Mouse (Mus musculus) layer of hippocampus, adult 8-10 months (tissue): ENCODE results near the gene Wdr73. TPM values are rescaled to one million over a fixed set of nuclear protein-coding genes. Genes with fewer than 3 reads are reported as not detected.

Experiments used
- DNase-seq, 2 experiments: peaks; one replicate each; pipeline ENCODE4 v3.0.0; 2022; ENCODE audit warnings: low spot score in 2 of 2
- total RNA-seq, 4 experiments: library from RNA; stranded (reverse); gene quantifications; 2 replicates each; pipeline ENCODE4 v1.2.4; 2022

Gene Wdr73
- total RNA-seq, 4 experiments from 2014 or later: 26.9 to 36.3 (median 30.5) TPM

DNA sequence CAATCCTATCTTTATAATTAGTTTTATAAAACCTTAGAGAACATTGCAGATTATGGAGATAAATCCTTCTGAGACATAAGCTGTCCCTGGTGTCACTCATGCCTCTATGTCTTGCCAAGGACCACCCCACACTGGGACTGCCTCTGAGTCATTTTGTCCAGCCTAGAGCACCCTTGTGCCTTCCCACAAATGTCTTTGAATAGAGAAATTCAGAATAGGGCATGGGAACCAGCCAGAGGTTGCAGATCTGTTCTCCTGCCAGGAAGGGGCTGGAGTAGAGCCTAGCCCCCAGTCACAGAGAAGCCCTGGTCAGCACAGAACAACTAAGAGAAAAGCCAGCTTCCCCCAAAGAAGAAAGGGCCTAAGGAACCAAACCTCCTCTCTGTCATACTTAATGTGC, 45.8 kb downstream of the Wdr73 start:
- peak in 1 of 2 experiments; percentile 47 for DNase-seq

DNA sequence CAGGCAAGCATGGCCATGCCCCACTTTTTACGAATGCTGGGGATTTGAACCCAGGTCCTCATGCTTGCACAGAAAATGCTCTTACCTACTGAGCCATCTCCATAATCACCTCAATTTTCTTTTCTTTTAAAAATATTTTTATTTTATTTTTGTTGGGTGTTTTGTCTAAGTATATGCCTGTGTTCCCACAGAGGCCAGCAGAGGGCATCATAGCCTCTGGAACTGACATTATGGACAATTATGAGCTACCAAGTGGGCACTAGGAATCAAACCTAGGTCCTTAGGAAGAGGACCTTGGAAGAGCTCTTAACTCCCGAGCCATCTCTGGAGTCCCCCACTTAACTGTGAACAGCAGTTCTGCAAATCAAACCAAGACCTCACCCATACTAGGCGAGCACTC, 47.9 kb downstream of the Wdr73 start:
- no peak for DNase-seq

DNA sequence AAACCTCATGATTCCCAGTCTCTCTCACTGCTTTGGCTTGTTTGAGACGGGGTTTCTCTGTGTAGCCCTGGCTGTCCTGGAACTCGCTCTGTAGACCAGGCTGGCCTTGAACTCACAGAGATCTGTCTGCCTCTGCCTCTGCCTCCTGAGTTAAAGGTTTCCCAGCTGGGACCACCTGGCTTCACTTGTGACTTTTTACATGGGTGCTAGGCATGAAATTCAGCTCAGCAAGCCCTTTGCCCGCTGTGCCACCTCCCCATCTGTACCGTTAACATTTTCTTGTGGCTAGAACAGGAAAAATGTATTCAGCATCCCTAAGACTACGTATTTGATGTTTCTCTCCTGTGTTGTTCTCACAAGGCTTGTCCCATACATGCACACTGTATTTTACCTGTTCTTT, 50.5 kb downstream of the Wdr73 start:
- DNase-seq: no peak

DNA sequence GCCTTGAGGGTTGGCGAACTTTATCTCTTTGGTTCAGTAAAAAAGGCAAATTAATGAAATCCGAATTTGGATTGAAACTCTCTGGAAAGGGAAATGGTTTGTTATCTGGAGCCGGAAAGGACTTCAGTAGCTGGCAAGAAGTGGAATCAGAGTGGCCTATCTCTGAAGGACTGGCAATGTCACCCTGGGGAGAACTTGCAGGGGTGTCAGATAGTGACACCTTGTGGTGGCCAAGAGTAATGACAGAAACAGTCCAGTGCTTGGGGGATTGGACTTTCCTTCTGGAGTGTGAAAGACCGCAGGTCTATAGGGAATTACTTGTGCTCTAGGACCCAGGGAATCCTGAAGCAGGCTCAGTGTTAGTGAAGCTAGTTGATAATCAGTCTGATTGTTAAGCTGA, 51.4 kb downstream of the Wdr73 start:
- no peak for DNase-seq

DNA sequence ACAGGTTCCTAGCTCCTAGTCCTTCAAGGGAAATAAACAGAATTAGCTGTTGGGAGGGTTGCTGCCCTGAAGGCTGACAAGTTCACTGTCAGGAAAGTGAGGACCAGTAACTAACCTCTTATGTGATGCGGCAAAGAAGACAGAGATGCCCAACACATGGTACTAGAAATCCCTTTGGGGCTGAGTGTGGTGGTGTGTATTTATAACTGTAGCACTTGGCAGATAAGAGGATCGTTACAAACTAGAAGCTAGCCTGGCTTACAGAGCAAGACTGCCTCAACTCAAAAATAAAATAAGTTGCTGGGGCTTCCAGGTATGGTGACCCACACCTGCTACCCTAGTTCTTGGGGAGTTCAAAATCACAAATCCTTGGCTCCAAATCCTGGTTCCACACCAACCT, 51.8 kb downstream of the Wdr73 start:
- DNase-seq: no peak

DNA sequence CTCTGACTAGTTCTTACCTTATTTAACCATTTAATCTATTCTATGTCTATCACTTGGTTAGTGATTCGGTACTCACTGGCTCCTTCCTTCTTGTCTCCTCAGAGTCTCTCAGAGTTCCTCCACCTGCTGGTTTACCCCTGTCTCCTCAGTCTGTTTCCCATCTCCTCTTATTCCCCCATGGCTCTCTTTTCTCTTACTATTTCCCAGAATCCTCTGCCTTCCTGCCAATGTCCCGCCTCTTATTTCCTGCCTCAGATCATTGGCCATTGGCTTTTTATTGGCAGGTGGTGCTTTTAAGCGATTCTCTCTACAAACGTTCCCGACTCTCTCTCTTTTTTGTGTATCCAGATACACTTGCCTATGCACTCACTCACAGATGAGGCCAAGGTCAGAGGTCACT, 54.4 kb downstream of the Wdr73 start:
- DNase-seq: no peak

DNA sequence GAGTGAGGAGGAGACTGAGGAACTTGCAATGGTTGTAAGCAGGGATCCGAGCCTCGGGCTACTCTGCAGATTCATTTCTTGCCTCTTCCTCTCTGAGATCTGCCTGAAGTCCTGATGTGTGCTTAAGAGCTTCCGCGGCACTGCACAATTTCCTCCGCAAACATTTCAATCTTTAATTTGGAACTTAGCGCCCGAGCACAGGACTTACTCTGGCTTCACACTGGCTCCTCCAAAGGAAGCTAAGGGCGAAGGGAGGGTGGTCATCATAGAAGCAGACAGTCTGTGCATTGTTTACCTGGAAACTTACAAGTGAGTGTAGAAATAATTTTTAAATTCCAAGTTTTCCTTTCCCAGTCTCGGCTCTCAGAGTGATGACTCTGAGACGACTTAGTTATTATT, 54.8 kb downstream of the Wdr73 start:
- DNase-seq: no peak

DNA sequence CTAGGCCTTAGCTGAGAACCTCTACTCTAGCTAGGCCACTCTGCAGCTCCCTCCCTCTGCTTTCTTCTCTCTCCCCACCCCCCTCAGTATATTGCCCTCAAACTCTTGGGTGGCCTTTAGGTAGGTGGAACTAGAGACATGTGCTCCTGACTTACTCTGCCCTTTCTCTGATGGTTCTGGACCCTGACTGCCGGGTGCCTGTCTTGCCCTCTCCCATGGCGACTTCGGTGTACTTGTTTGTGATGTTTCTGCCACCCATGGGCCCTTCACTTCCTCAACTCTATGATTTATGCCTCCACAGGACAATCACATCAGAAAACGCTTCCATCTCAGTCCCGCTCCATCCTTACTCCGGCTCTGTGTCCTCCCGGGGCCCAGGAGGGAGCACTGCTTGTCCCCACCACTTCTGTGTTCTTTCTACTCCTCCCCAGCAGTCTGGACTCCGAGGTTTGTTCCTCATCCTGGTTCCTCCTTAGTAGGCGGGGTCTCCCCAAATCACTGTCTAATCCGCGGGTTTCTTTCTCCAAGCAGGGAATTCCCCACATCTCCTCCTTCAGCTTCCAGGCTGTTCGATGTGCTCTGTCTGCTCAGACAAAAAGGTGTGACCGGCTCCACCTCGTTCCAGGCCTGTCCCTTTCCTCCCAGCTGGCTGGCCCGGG, 55.3 kb downstream of the Wdr73 start:
- no peak for DNase-seq

DNA sequence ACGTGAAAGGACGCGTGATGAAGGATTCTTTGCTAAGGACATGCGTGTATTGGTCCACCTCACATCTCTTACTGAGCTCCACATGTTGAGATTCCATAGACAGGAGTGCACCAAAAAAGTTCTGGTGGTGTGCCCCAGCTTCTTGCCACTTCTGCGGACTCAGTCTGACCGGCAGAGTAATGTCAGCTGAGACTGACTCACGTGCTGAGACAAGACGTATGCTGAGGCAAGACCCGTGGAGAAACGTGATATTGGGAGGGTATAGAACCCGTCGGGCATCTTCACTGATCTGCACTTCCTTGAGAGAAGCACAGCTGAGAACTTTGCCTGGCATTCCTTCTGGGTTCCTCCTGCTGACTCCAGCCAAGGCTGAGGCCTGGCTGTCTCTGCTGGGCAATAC, 56.4 kb downstream of the Wdr73 start:
- no peak for DNase-seq

DNA sequence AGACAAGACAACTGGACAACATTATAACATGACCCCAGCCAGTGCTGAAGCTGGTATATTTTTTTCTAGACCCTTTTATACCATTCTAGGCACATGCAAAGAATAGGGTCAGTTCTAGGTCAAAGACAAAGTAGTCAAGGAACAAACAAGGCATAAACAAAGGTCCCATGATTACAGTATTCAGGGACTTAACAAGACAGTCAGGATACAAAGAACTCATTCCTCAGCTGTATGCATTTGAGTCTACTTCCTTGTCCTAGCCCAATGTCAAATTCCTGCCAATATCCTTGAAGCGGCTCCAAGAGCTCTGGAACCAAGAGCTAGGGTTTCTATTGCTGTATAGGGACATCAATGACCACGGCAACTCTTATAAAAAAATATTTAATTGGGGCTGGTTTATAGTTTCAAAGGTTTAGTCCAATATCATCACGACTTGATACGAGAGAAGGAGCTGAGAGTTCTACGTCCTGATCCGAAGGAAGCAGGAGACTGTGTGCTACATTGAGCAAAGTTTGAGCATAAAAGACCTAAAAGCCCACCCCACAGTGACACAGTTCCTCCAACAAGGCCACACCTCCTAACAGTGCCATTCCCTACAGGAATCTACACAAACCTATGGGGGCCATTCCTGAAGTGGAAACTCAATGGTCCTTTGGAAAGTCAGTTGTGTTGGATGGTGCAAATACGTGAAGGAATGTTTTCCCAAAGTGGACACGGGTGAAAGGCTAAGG, 57.0 kb downstream of the Wdr73 start:
- DNase-seq: no peak

DNA sequence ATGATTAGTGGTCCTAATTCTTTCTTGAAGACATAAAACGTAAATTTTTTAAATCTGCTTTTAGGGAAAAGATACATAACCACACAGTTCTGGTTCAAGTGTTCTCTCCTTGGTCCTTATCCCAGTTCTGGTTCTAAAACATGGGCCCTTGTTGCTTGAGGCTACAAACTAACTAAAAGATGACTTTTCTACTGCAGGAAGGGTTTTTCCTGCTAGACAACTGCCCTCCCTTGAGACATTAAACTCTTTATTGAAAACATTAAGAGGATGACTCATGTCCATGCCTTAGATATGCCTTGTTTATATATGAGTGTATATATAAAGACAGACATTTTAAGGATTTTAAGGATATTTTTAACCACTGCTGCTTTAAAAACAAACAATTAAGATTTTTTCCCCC, 57.9 kb downstream of the Wdr73 start:
- DNase-seq: no peak

DNA sequence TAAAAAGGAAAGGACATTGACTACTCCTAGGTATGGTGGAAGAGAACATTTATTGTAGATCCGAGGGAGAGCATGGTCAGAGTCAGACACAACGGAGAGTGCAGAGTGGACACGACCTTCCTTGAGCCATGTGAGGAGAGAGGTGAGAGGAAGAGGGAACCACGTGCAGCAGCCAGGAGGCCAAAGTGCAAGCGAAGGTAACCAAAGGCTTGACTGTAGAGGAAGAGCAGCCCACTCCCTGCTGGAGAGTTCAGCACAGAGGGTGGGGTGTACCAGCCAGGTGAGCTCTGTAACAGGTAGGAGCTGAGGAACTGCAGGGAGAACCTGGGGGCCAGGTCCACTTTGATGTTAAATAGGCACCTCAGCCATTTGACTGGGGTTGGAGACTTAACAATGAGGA, 58.9 kb downstream of the Wdr73 start:
- DNase-seq: no peak

DNA sequence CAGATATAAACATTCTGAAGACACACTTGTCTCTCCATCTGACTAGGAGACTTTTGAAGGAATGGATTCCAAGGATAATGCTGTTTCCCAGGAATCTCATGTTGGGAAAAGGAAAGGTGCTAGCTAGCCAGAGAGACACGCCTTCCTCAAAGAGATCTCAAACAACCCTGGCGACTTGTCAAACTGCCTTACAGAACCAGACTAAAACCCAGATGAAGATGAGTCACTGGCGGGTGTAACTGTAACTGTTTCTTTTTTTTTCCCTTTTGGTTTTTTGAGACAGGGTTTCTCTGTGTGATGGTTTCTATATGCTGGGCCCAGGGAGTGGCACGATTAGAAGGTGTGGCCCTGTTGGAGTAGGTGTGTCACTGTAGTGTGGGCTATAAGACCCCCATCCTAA, 60.1 kb downstream of the Wdr73 start:
- no peak for DNase-seq

Other genes starting within 250 kb of the Wdr73 start
- gene Crtc3, start 212.4 kb downstream of the Wdr73 start, total RNA-seq: 10 to 100 TPM; 20.5 to 24.6 (median 21.8) TPM
- gene Iqgap1, start 75.3 kb downstream of the Wdr73 start, total RNA-seq: 10 to 100 TPM; 26.3 to 29.4 (median 26.8) TPM
- gene Zscan2, start 40.3 kb downstream of the Wdr73 start, total RNA-seq: 10 to 100 TPM; 11.8 to 15.0 (median 13.5) TPM
- gene Nmb, start 3.8 kb upstream of the Wdr73 start, total RNA-seq: 10 to 100 TPM in 1 of 4 experiments, 1 to 10 TPM in 3; 8.3 to 12.2 (median 9.2) TPM
- 10 to 100 TPM; 50.9 to 60.0 (median 55.3) TPM for gene Sec11a, start 46.5 kb upstream of the Wdr73 start, total RNA-seq
- 10 to 100 TPM; 21.5 to 30.6 (median 26.4) TPM for gene Zfp592, start 92.4 kb upstream of the Wdr73 start, total RNA-seq
- under 1 TPM; 0.25 to 0.52 (median 0.36) TPM for gene Alpk3, start 156.3 kb upstream of the Wdr73 start, total RNA-seq
- not detected for gene Slc28a1, start 213.5 kb upstream of the Wdr73 start, total RNA-seq